Mouse (Mus musculus) liver, embryonic 12.5 days (tissue): ENCODE measurements around the gene Zfp771. TPM values are rescaled to one million over a fixed set of nuclear protein-coding genes. Genes with fewer than 3 reads are reported as not detected.

Experiments used
- polyA plus RNA-seq: library from polyadenylated mRNA; unstranded; fragments of >200 nt; fragmentation: Nextera tagmentation; extraction: Ambion mirVana; gene quantifications from 2 replicates; pipeline ENCODE4 v1.2.1, GENCODE M21; 2016

Gene Zfp771
- polyA plus RNA-seq, 1 experiment from 2014 or later: 31.6 TPM

Other genes starting within 250 kb of the Zfp771 start
- 8.3 and 8.9 TPM in 2 replicates for gene Mvp, start 229.7 kb upstream of the Zfp771 start, polyA plus RNA-seq
- 0.57 TPM in 1 of 2 replicates, not detected in the other for gene Pagr1b, start 227.8 kb upstream of the Zfp771 start, polyA plus RNA-seq
- gene Pagr1a, start 226.9 kb upstream of the Zfp771 start, polyA plus RNA-seq: 60.5 and 65.1 TPM in 2 replicates
- 4.1 and 8.9 TPM in 2 replicates for gene Gm42742, start 223.2 kb upstream of the Zfp771 start, polyA plus RNA-seq
- 0.88 and 2.1 TPM in 2 replicates for gene Prrt2, start 223.1 kb upstream of the Zfp771 start, polyA plus RNA-seq
- gene Maz, start 217.2 kb upstream of the Zfp771 start, polyA plus RNA-seq: 104 and 107 TPM in 2 replicates
- 126 and 132 TPM in 2 replicates for gene Kif22, start 201.8 kb upstream of the Zfp771 start, polyA plus RNA-seq
- gene Zg16, start 156.9 kb upstream of the Zfp771 start, polyA plus RNA-seq: not detected in 2 replicates
- gene AI467606, start 152.9 kb upstream of the Zfp771 start, polyA plus RNA-seq: 8.3 and 8.5 TPM in 2 replicates
- gene Qprt, start 122.0 kb upstream of the Zfp771 start, polyA plus RNA-seq: 36.5 and 40.3 TPM in 2 replicates
- gene Spn, start 106.5 kb upstream of the Zfp771 start, polyA plus RNA-seq: 7.3 and 7.4 TPM in 2 replicates
- gene Cd2bp2, start 48.2 kb upstream of the Zfp771 start, polyA plus RNA-seq: 35.0 and 36.0 TPM in 2 replicates
- 26.7 and 30.9 TPM in 2 replicates for gene Tbc1d10b, start 35.8 kb upstream of the Zfp771 start, polyA plus RNA-seq
- 37.6 and 41.4 TPM in 2 replicates for gene Mylpf, start 35.4 kb upstream of the Zfp771 start, polyA plus RNA-seq
- 13.7 and 14.2 TPM in 2 replicates for gene Zfp553, start 11.2 kb upstream of the Zfp771 start, polyA plus RNA-seq
- 10.6 and 13.6 TPM in 2 replicates for gene Sept1, start 11.1 kb upstream of the Zfp771 start, polyA plus RNA-seq
- gene Dctpp1, start 16.4 kb downstream of the Zfp771 start, polyA plus RNA-seq: 163 and 167 TPM in 2 replicates
- 170 and 172 TPM in 2 replicates for gene Sephs2, start 29.8 kb downstream of the Zfp771 start, polyA plus RNA-seq
- 6.0 and 6.3 TPM in 2 replicates for gene Itgal, start 52.0 kb downstream of the Zfp771 start, polyA plus RNA-seq
- 4.8 and 5.2 TPM in 2 replicates for gene Zfp768, start 101.3 kb downstream of the Zfp771 start, polyA plus RNA-seq
- gene Zfp747, start 131.8 kb downstream of the Zfp771 start, polyA plus RNA-seq: 3.9 and 4.1 TPM in 2 replicates
- gene 9130019O22Rik, start 142.9 kb downstream of the Zfp771 start, polyA plus RNA-seq: 2.1 and 2.4 TPM in 2 replicates
- gene E430018J23Rik, start 149.4 kb downstream of the Zfp771 start, polyA plus RNA-seq: 1.7 and 1.8 TPM in 2 replicates
- 2.4 and 2.5 TPM in 2 replicates for gene Zfp764, start 162.5 kb downstream of the Zfp771 start, polyA plus RNA-seq
- 11.0 and 11.6 TPM in 2 replicates for gene Zfp688, start 177.8 kb downstream of the Zfp771 start, polyA plus RNA-seq
- gene Zfp689, start 204.9 kb downstream of the Zfp771 start, polyA plus RNA-seq: 3.1 and 3.3 TPM in 2 replicates
- 29.6 and 31.0 TPM in 2 replicates for gene Prr14, start 215.3 kb downstream of the Zfp771 start, polyA plus RNA-seq
- gene Fbrs, start 234.9 kb downstream of the Zfp771 start, polyA plus RNA-seq: 6.9 and 8.1 TPM in 2 replicates